Mouse (Mus musculus) olfactory bulb, adult 2 months (tissue): ENCODE measurements around the gene Mlst8.

Experiments
- CTCF ChIP-seq: fragments of 200-500 bp; IDR thresholded peaks from 2 replicates; pipeline ENCODE4 v1.5.1; 2012; ENCODE audit warnings: low read depth, mild to moderate bottlenecking, low read length, moderate library complexity; ENCODE audit not compliant: insufficient read depth
- POLR2A ChIP-seq: fragments of 200-500 bp; IDR thresholded peaks from 2 replicates; pipeline ENCODE4 v1.6.1; 2012; ENCODE audit warnings: mild to moderate bottlenecking, low read depth, low read length, moderate library complexity; ENCODE audit not compliant: insufficient read depth

DNA sequence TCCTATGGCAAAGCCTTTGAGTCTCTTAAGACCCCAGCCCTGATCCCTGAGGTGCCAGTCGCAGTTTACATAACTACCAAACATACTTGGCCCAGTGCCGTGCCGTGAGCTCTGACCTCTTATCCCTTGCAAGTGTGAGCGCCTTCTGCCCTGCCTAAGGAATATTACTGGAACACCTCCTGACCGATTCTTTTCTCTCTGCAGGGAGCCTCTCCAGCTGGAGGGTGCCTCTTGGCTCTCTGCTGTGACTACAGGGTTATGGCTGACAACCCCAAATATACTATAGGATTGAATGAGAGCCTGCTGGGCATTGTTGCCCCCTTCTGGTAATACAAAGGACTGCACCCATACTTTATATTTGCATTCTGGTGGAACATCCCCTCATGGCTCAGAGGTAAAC is 41.9 kb downstream of the Mlst8 start:
- TF ChIP-seq POLR2A (no peak), CTCF (peak; percentile 39)
